ENCODE assay signal across 7 mouse cellular contexts in genomic region chr9:50555094-50555446, GRCm38 (mm10). TPM values are rescaled to one million over a fixed set of nuclear protein-coding genes. Genes with fewer than 3 reads are reported as not detected.
DNase-seq lines count a peak whose midpoint lies in the region; ATAC-seq and TF ChIP-seq lines count a peak whose summit lies in the region.

Gene Bco2 (minus strand): TSS chr9:50555181.

- ATAC-seq in lung, embryonic 16.5 days (ENCODE audit: low read depth), result no peak
- peak; percentile 70 for ATAC-seq in forebrain, embryonic 12.5 days (ENCODE audit: low FRiP score)
- ATAC-seq in CD4-positive, CD25-positive, alpha-beta regulatory T cell, adult 4 months, result no peak

- H3K4me3 ChIP-seq in lung, embryonic 16.5 days (ENCODE audit: low read length), result no peak within 1 kb of the TSS
- peak within 1 kb of the TSS; percentile 25 for H3K4me3 ChIP-seq in forebrain, embryonic 12.5 days (replicated peaks)
- peak within 1 kb of the TSS; percentile 41 for H3K4me3 ChIP-seq in olfactory bulb, adult 2 months (ENCODE audit: insufficient read depth, low read depth, low read length)

- H3K27me3 ChIP-seq in lung, embryonic 16.5 days (ENCODE audit: control insufficient read depth, insufficient read depth, low read depth, low read length), result no peaks in the 10 kb centered on the region
- no peaks in the 10 kb centered on the region for H3K27me3 ChIP-seq in forebrain, embryonic 12.5 days

- WGBS in lung, embryonic 16.5 days, result 40% methylated on average over 2 of the region's 2 CpGs
- WGBS in forebrain, embryonic 12.5 days, result 0% methylated on average over 2 of the region's 2 CpGs
- 9% methylated on average over 2 of the region's 2 CpGs for WGBS in olfactory bulb, adult 2 months

- no peak within 1 kb of the TSS for H3K27ac ChIP-seq in lung, embryonic 16.5 days (ENCODE audit: low read length)
- H3K27ac ChIP-seq in forebrain, embryonic 12.5 days, result peak within 1 kb of the TSS; percentile 93
- H3K27ac ChIP-seq in olfactory bulb, adult 2 months (ENCODE audit: insufficient read depth, low read depth, low read length), result peak within 1 kb of the TSS; percentile 63

- no peak for TF ChIP-seq CTCF in olfactory bulb, adult 2 months (IDR thresholded peaks at IDR 0.05; ENCODE audit: insufficient read depth, low read depth, low read length)

- no peak for DNase-seq in lung, postnatal 10 days
- DNase-seq in kidney, postnatal 36 days, result peak; percentile 62 to 79
- no peak for DNase-seq in right cerebral cortex, postnatal 10 days (ENCODE audit: low spot score in 2 of 2)

- no peaks in the 10 kb centered on the region for H3K4me1 ChIP-seq in lung, embryonic 16.5 days (replicated peaks; ENCODE audit: control insufficient read depth, insufficient read depth, low read length)
- H3K4me1 ChIP-seq in forebrain, embryonic 12.5 days, result peaks cover 16% of the 10 kb centered on the region
- no peaks in the 10 kb centered on the region for H3K4me1 ChIP-seq in olfactory bulb, adult 2 months (ENCODE audit: control insufficient read depth, insufficient read depth, low read length)

- H3K9ac ChIP-seq in lung, embryonic 16.5 days (ENCODE audit: low read length), result no peak within 1 kb of the TSS
- peak within 1 kb of the TSS; percentile 51 for H3K9ac ChIP-seq in forebrain, embryonic 12.5 days

- H3K36me3 ChIP-seq in lung, embryonic 16.5 days (ENCODE audit: control insufficient read depth, insufficient read depth, low read length), result no peaks in the 10 kb centered on the region
- H3K36me3 ChIP-seq in forebrain, embryonic 12.5 days (replicated peaks), result no peaks in the 10 kb centered on the region

- H3K9me3 ChIP-seq in lung, embryonic 16.5 days (ENCODE audit: control insufficient read depth, low read length), result no peaks in the 10 kb centered on the region
- H3K9me3 ChIP-seq in forebrain, embryonic 12.5 days, result no peaks in the 10 kb centered on the region

- no peak for TF ChIP-seq POLR2A in olfactory bulb, adult 2 months (IDR thresholded peaks at IDR 0.05; ENCODE audit: insufficient read depth, low read depth, low read length)

- peak within 1 kb of the TSS; percentile 21 for H3K4me2 ChIP-seq in lung, embryonic 16.5 days (ENCODE audit: low read depth, low read length)
- H3K4me2 ChIP-seq in forebrain, embryonic 12.5 days, result peak within 1 kb of the TSS; percentile 54

RNA-seq across cellular contexts. Expression of gene Bco2, which starts in this region (rescaled TPM):
- polyA plus RNA-seq in lung, embryonic 16.5 days (2015; fragmentation: Nextera tagmentation; extraction: Ambion mirVana), result 0.09 and 0.35 TPM in 2 replicates
- 0.46 and 0.56 TPM in 2 replicates for polyA plus RNA-seq in forebrain, embryonic 12.5 days (2016; fragmentation: Nextera tagmentation; extraction: Ambion mirVana)
- not detected in 2 replicates for polyA plus RNA-seq in olfactory bulb, adult 2 months (2012; ENCODE audit: insufficient read depth, insufficient read length, low replicate concordance, missing spikeins)
- polyA plus RNA-seq in CD4-positive, CD25-positive, alpha-beta regulatory T cell, adult 4 months (2017; shearing (Covaris generic)), result 1 to 10 TPM in 1 of 2 experiments, under 1 TPM in 1; 0.15 to 2.1 TPM

Comparison
In these comparisons a context has a peak if more than half of its experiments do, and no peak if none do; other contexts are left out.
1. Peak in ATAC-seq, H3K4me3 ChIP-seq, H3K27ac ChIP-seq, H3K9ac ChIP-seq and H3K4me2 ChIP-seq in forebrain, embryonic 12.5 days; RNA of the gene not detected or under 1 TPM.
2. DNase-seq: peak in kidney, postnatal 36 days (2 of 2); none in lung, postnatal 10 days (single experiment) and right cerebral cortex, postnatal 10 days (0 of 2).